Mouse (Mus musculus): Measurements from ENCODE around the gene Dbi. TPM values are rescaled to one million over a fixed set of nuclear protein-coding genes. Genes with fewer than 3 reads are reported as not detected.

Gene Dbi
- polyA plus RNA-seq, 1 experiment = 1,337 TPM

DNA sequence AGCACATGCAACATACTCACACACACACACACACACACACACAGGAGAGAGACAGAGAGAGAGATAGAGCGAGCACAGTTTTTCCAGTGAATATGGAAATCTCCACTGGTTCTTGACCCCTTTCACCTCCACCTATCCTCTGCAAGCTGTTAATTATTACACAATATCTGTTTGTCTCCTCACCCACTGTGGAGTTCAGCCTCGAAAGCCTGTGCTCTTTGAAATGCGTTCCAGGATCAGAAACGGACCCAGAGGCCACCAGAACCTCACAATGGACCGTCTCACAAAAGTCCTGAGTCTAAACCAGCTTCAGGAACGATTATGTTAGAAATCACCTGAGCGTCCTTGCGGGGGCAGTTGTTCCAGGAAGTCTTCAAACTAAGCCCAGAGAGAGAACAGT, 54.7 kb downstream of the Dbi start:
- DNase-seq = peak; percentile 80
- H3K4me1 ChIP-seq (ENCODE audit: control insufficient read depth, insufficient read depth, low read length) = peaks cover 27% of the 10 kb centered on the region
- no peak for TF ChIP-seq POLR2A (IDR thresholded peaks at IDR 0.05; ENCODE audit: low read depth, low read length)
- no peak for TF ChIP-seq CTCF (conservative IDR thresholded peaks at IDR 0.05; ENCODE audit: insufficient read depth, insufficient read length, low read depth, low read length)
- peak overlapping the region; percentile 21; the same call in 1 of the 2 replicates for H3K27ac ChIP-seq (ENCODE audit: insufficient read depth, low read depth, low read length)
- no peaks in the 10 kb centered on the region for H3K27me3 ChIP-seq (replicated peaks; ENCODE audit: control insufficient read depth, insufficient read depth, low read length)
- WGBS = 48% methylated on average over 8 of the region's 8 CpGs
- H3K36me3 ChIP-seq (ENCODE audit: control insufficient read depth, insufficient read depth, low read length) = no peaks in the 10 kb centered on the region
- no peak overlapping the region for H3K4me3 ChIP-seq (ENCODE audit: insufficient read depth, low read depth, low read length)

DNA sequence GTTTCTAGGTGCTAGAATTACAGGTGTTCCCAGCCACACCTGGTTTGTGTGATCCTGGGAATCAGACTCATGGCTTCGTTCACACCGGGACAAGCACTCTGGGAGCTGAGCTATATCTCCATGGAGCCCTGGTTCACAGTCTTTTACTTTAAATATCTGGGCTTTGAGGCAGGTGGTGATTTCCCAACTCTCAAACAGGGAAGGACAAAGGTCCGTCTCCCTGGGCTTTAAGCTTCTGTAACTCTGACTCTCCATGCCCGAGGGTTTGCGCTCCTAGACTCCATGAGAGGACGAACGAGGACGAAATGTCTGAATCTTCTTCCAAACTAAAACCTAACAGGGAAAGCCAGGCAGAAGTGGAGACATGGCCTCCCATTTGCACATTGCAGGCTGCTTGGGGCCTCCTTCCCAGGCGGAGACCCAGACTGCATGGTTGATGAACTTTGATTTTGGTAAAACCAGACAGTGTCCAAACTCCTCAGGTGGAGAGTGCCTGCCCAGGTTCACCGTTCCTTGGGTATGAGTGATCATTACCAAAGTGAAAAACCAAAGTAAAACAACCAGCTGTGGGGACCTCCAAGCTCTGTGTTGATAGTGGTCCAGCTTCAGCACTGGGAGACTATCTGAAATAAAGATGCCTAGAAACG, 56.7 kb downstream of the Dbi start:
- no peak for TF ChIP-seq POLR2A (IDR thresholded peaks at IDR 0.05; ENCODE audit: low read depth, low read length)
- no peak for TF ChIP-seq CTCF (conservative IDR thresholded peaks at IDR 0.05; ENCODE audit: insufficient read depth, insufficient read length, low read depth, low read length)
- no peak overlapping the region for H3K4me3 ChIP-seq (ENCODE audit: insufficient read depth, low read depth, low read length)
- H3K4me1 ChIP-seq (ENCODE audit: control insufficient read depth, insufficient read depth, low read length) = peaks cover 23% of the 10 kb centered on the region
- H3K27me3 ChIP-seq (replicated peaks; ENCODE audit: control insufficient read depth, insufficient read depth, low read length) = no peaks in the 10 kb centered on the region
- no peaks in the 10 kb centered on the region for H3K36me3 ChIP-seq (ENCODE audit: control insufficient read depth, insufficient read depth, low read length)
- no peak overlapping the region for H3K27ac ChIP-seq (ENCODE audit: insufficient read depth, low read depth, low read length)
- 65% methylated on average over 11 of the region's 11 CpGs for WGBS
- DNase-seq = peak; percentile 62

Other genes starting within 250 kb of the Dbi start
- 7.8 and 8.3 TPM in 2 replicates for gene Tmem177, start 207.9 kb downstream of the Dbi start, polyA plus RNA-seq (2012; rRNA removed)
- not detected in 2 replicates for gene Cfap221, start 123.8 kb downstream of the Dbi start, polyA plus RNA-seq (2012; rRNA removed)
- 1.4 and 2.0 TPM in 2 replicates for gene Sctr, start 114.2 kb downstream of the Dbi start, polyA plus RNA-seq (2012; rRNA removed)
- gene Tmem37, start 47.0 kb downstream of the Dbi start, polyA plus RNA-seq (2012; rRNA removed) = 232 and 266 TPM in 2 replicates
- gene 3110009E18Rik, start 109 bp upstream of the Dbi start, polyA plus RNA-seq (2012; rRNA removed) = 4.3 and 5.1 TPM in 2 replicates
- gene Steap3, start 151.6 kb upstream of the Dbi start, polyA plus RNA-seq (2012; rRNA removed) = 25.1 and 47.7 TPM in 2 replicates
- 0.08 TPM in 1 of 2 replicates, not detected in the other for gene C1ql2, start 219.5 kb upstream of the Dbi start, polyA plus RNA-seq (2012; rRNA removed)

All from kidney, adult 2 months (tissue).